Mouse (Mus musculus): ENCODE measurements around the gene Tacc2. TPM values are rescaled to one million over a fixed set of nuclear protein-coding genes. Genes with fewer than 3 reads are reported as not detected.

Tacc2 gene
- polyA plus RNA-seq, 1 experiment from 2014 or later = 40.9 TPM

DNA sequence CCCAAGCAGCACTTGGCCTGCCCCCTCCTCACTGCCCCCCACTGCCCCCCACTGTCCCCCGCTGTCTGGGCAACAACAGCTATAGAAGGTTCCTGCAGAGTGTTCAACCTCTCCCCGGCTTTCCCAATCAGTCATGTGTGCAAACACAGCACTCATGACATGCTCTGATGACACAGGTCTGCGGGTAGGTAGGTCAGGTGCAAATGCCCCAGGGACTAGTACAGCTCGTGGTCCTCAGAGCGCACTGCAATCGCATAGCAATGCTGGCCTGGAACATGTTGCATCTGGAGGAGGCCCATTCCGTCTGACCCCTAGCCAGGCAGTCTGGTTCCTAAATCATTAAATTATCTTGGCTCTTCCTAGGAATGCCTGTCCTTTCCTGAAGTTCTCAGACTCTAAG lies 212.2 kb downstream of the Tacc2 start:
- no peak overlapping the region for H3K4me3 ChIP-seq
- H3K27ac ChIP-seq (replicated peaks) = no peak overlapping the region
- 86% methylated on average over 7 of the region's 7 CpGs for WGBS
- H3K4me1 ChIP-seq = no peaks in the 10 kb centered on the region
- no peaks in the 10 kb centered on the region for H3K36me3 ChIP-seq
- no peaks in the 10 kb centered on the region for H3K27me3 ChIP-seq (ENCODE audit: low read depth, poor library complexity, severe bottlenecking)
- DNase-seq (ENCODE audit: low spot score) = no peak
- H3K9me3 ChIP-seq (replicated peaks) = no peaks in the 10 kb centered on the region

- DNase-seq (ENCODE audit: low spot score) = no peak
- Histone ChIP-seq H3K9me3 (replicated peaks) (no peaks in the 10 kb centered on the region), H3K4me1 (no peaks in the 10 kb centered on the region), H3K36me3 (no peaks in the 10 kb centered on the region), H3K4me3 (no peak overlapping the region), H3K27me3 (ENCODE audit: low read depth, poor library complexity, severe bottlenecking) (no peaks in the 10 kb centered on the region), H3K27ac (replicated peaks) (no peak overlapping the region)
- WGBS = 83% methylated on average over 9 of the region's 9 CpGs
Observed at GRCm38 (mm10) chr7:130793671-130794070, 216.4 kb downstream of the Tacc2 start.

- Histone ChIP-seq H3K27ac (replicated peaks) (no peak overlapping the region), H3K36me3 (no peaks in the 10 kb centered on the region), H3K27me3 (ENCODE audit: low read depth, poor library complexity, severe bottlenecking) (no peaks in the 10 kb centered on the region), H3K9me3 (replicated peaks) (no peaks in the 10 kb centered on the region), H3K4me3 (no peak overlapping the region), H3K4me1 (no peaks in the 10 kb centered on the region)
- DNase-seq (ENCODE audit: low spot score) = no peak
- WGBS = 61% methylated on average over 8 of the region's 8 CpGs
Observed at GRCm38 (mm10) chr7:130796786-130797185, 219.5 kb downstream of the Tacc2 start.

DNA sequence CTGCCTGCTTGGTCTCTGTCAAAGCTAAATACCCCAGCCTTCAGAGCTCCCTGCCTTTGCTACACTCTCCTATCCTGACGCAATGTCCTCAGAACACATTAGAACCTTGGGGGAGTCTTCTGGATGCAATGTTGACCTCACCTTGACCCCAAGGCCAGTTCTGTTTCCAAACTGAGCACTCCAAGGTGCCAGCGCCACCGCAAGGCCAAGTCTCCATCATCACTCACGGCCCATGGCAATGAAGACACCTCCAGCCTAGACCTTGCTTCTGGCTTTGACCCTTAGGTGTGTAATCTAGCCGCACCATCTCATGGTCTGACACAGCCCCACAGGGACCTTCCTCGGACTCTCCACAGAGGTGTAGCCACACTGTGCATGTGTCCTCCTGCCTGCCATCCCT lies 220.3 kb downstream of the Tacc2 start:
- Histone ChIP-seq H3K4me3 (no peak overlapping the region), H3K27me3 (ENCODE audit: low read depth, poor library complexity, severe bottlenecking) (no peaks in the 10 kb centered on the region), H3K9me3 (replicated peaks) (no peaks in the 10 kb centered on the region), H3K4me1 (no peaks in the 10 kb centered on the region), H3K27ac (replicated peaks) (no peak overlapping the region), H3K36me3 (no peaks in the 10 kb centered on the region)
- 89% methylated on average over 6 of the region's 6 CpGs for WGBS
- DNase-seq (ENCODE audit: low spot score) = no peak

- Histone ChIP-seq H3K27me3 (ENCODE audit: low read depth, poor library complexity, severe bottlenecking) (no peaks in the 10 kb centered on the region), H3K36me3 (no peaks in the 10 kb centered on the region), H3K4me3 (no peak overlapping the region), H3K9me3 (replicated peaks) (no peaks in the 10 kb centered on the region), H3K27ac (replicated peaks) (no peak overlapping the region), H3K4me1 (no peaks in the 10 kb centered on the region)
- 89% methylated on average over 10 of the region's 10 CpGs for WGBS
- no peak for DNase-seq (ENCODE audit: low spot score)
Observed at GRCm38 (mm10) chr7:130799418-130799817, 222.2 kb downstream of the Tacc2 start.

- Histone ChIP-seq H3K36me3 (no peaks in the 10 kb centered on the region), H3K4me3 (no peak overlapping the region), H3K4me1 (no peaks in the 10 kb centered on the region), H3K27ac (replicated peaks) (no peak overlapping the region), H3K9me3 (replicated peaks) (no peaks in the 10 kb centered on the region), H3K27me3 (ENCODE audit: low read depth, poor library complexity, severe bottlenecking) (no peaks in the 10 kb centered on the region)
- 77% methylated on average over 4 of the region's 4 CpGs for WGBS
- DNase-seq (ENCODE audit: low spot score) = no peak
Observed at GRCm38 (mm10) chr7:130800681-130801080, 223.4 kb downstream of the Tacc2 start.

- Histone ChIP-seq H3K9me3 (replicated peaks) (no peaks in the 10 kb centered on the region), H3K27ac (replicated peaks) (no peak overlapping the region), H3K27me3 (ENCODE audit: low read depth, poor library complexity, severe bottlenecking) (no peaks in the 10 kb centered on the region), H3K4me3 (no peak overlapping the region), H3K4me1 (no peaks in the 10 kb centered on the region), H3K36me3 (no peaks in the 10 kb centered on the region)
- 95% methylated on average over 4 of the region's 4 CpGs for WGBS
- no peak for DNase-seq (ENCODE audit: low spot score)
Observed at GRCm38 (mm10) chr7:130801811-130802210, 224.6 kb downstream of the Tacc2 start.

GRCm38 (mm10) chr7:130803251-130803825 lies 226.1 kb downstream of the Tacc2 start:
- no peaks in the 10 kb centered on the region for H3K27me3 ChIP-seq (ENCODE audit: low read depth, poor library complexity, severe bottlenecking)
- H3K4me1 ChIP-seq = peaks cover 4% of the 10 kb centered on the region; the same call in 1 of the 2 replicates
- H3K36me3 ChIP-seq = no peaks in the 10 kb centered on the region
- no peaks in the 10 kb centered on the region for H3K9me3 ChIP-seq (replicated peaks)
- no peak overlapping the region for H3K27ac ChIP-seq (replicated peaks)
- WGBS = 91% methylated on average over 8 of the region's 8 CpGs
- H3K4me3 ChIP-seq = no peak overlapping the region
- no peak for DNase-seq (ENCODE audit: low spot score)

- Histone ChIP-seq H3K27ac (replicated peaks) (no peak overlapping the region), H3K9me3 (replicated peaks) (no peaks in the 10 kb centered on the region), H3K4me1 (peaks cover 4% of the 10 kb centered on the region; the same call in 1 of the 2 replicates), H3K27me3 (ENCODE audit: low read depth, poor library complexity, severe bottlenecking) (no peaks in the 10 kb centered on the region), H3K4me3 (no peak overlapping the region), H3K36me3 (no peaks in the 10 kb centered on the region)
- no peak for DNase-seq (ENCODE audit: low spot score)
- 86% methylated on average over 5 of the region's 5 CpGs for WGBS
Observed at GRCm38 (mm10) chr7:130804991-130805390, 227.8 kb downstream of the Tacc2 start.

GRCm38 (mm10) chr7:130807749-130808148 lies 230.5 kb downstream of the Tacc2 start:
- H3K9me3 ChIP-seq (replicated peaks) = no peaks in the 10 kb centered on the region
- H3K4me3 ChIP-seq = no peak overlapping the region
- H3K27ac ChIP-seq (replicated peaks) = no peak overlapping the region
- no peaks in the 10 kb centered on the region for H3K36me3 ChIP-seq
- H3K27me3 ChIP-seq (ENCODE audit: low read depth, poor library complexity, severe bottlenecking) = no peaks in the 10 kb centered on the region
- WGBS = 81% methylated on average over 8 of the region's 8 CpGs
- no peak for DNase-seq (ENCODE audit: low spot score)
- H3K4me1 ChIP-seq = peaks cover 8% of the 10 kb centered on the region; the same call in 1 of the 2 replicates

- Histone ChIP-seq H3K36me3 (no peaks in the 10 kb centered on the region), H3K27ac (replicated peaks) (no peak overlapping the region), H3K27me3 (ENCODE audit: low read depth, poor library complexity, severe bottlenecking) (no peaks in the 10 kb centered on the region), H3K4me1 (peaks cover 8% of the 10 kb centered on the region; the same call in 1 of the 2 replicates), H3K4me3 (no peak overlapping the region), H3K9me3 (replicated peaks) (no peaks in the 10 kb centered on the region)
- no peak for DNase-seq (ENCODE audit: low spot score)
- WGBS = 75% methylated on average over 6 of the region's 6 CpGs
Observed at GRCm38 (mm10) chr7:130808694-130809093, 231.5 kb downstream of the Tacc2 start.

- 92% methylated on average over 4 of the region's 4 CpGs for WGBS
Observed at GRCm38 (mm10) chr7:130810238-130810637, 233.0 kb downstream of the Tacc2 start.

DNA sequence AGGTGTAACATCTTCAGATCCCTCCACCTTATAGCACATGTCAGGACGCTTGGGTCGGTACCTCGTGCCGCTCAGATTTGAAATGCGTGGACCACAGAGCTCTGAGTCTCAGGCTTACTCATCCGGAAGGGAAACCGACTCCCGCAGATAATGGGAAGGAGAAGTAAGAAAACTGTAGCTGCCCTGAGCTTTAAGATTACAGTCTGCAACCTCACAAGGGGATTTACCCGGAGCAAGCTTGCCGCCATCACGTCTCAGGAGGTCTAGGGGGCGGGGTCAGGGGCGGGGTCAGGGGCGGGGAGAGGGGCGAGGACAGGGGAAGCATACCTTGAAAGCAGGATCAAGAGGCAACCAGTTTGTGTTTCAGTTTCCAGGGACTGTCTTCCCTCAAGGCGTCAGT lies 235.2 kb downstream of the Tacc2 start:
- H3K36me3 ChIP-seq = no peaks in the 10 kb centered on the region
- H3K9me3 ChIP-seq (replicated peaks) = no peaks in the 10 kb centered on the region
- H3K27ac ChIP-seq (replicated peaks) = no peak overlapping the region
- H3K4me3 ChIP-seq = no peak overlapping the region
- H3K4me1 ChIP-seq = peaks cover 8% of the 10 kb centered on the region; the same call in 1 of the 2 replicates
- H3K27me3 ChIP-seq (ENCODE audit: low read depth, poor library complexity, severe bottlenecking) = no peaks in the 10 kb centered on the region
- no peak for DNase-seq (ENCODE audit: low spot score)
- WGBS = 41% methylated on average over 16 of the region's 16 CpGs

More at GRCm38 (mm10) chr7:130810238-130810637, 233.0 kb downstream of the Tacc2 start:
- Histone ChIP-seq H3K9me3 (replicated peaks) (no peaks in the 10 kb centered on the region), H3K4me1 (peaks cover 8% of the 10 kb centered on the region; the same call in 1 of the 2 replicates), H3K27me3 (ENCODE audit: low read depth, poor library complexity, severe bottlenecking) (no peaks in the 10 kb centered on the region), H3K4me3 (no peak overlapping the region), H3K27ac (replicated peaks) (no peak overlapping the region), H3K36me3 (no peaks in the 10 kb centered on the region)
- no peak for DNase-seq (ENCODE audit: low spot score)
